Mouse (Mus musculus): ENCODE results near the gene Rapgef5. TPM values are rescaled to one million over a fixed set of nuclear protein-coding genes. Genes with fewer than 3 reads are reported as not detected.

Rapgef5 gene
- total RNA-seq (2012; rRNA removed) = 9.9 and 13.6 TPM in 2 replicates

DNA sequence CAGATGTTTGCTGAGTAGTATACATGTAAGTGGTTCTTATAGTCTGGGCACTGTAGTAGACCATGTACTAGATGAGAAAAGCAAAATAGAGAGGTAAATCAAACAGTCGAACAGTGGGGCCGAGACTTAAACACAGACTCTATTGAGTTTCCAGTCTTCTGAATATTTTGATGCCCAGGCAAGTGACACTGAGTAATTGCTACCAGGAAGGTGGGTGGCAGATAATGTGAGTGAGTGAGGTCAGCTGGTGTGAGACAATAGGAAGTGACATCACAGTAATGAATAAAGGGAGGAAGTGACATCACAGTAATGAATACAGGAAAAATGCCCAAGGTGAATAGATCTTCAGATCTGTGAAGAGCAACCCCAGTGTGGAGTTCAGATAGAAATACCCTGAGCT, at the start of gene Rapgef5:
Gene Rapgef5, plus strand, starts transcription at position 301 of the 400 bp plus-strand sequence.
- H3K27ac ChIP-seq (ENCODE audit: insufficient read depth, low read depth, low read length, poor library complexity, severe bottlenecking) = no peak within 1 kb of the TSS
- peaks cover 0 to 2% of the 10 kb centered on the region in 2 experiments; a peak in 1 of 4 replicates for H3K4me1 ChIP-seq (ENCODE audit: control insufficient read depth in 2 of 2, insufficient read depth in 2 of 2, low read length in 2 of 2, poor library complexity in 1 of 2)
- no peak within 1 kb of the TSS for H3K9ac ChIP-seq (ENCODE audit: insufficient read depth, low read depth, low read length, poor library complexity, severe bottlenecking)
- H3K4me3 ChIP-seq (ENCODE audit: insufficient read depth in 1 of 2, low read depth in 1 of 2, low read length in 2 of 2, poor library complexity in 1 of 2, severe bottlenecking in 1 of 2) = no peak within 1 kb of the TSS
- TF ChIP-seq ZNF384 (IDR thresholded peaks at IDR 0.05; ENCODE audit: low read depth, low read length) (no peak), HCFC1 (IDR thresholded peaks at IDR 0.05; ENCODE audit: borderline replicate concordance, insufficient read depth, low read length) (no peak), ZC3H11A (IDR thresholded peaks at IDR 0.05; ENCODE audit: borderline replicate concordance, low read depth, low read length) (no peak), CHD2 (IDR thresholded peaks at IDR 0.05; ENCODE audit: low read depth, low read length) (no peak), MAFK (IDR thresholded peaks at IDR 0.05; ENCODE audit: insufficient read depth, low read depth, low read length) (no peak)
- H3K9me3 ChIP-seq (ENCODE audit: control insufficient read depth, insufficient read depth, low read depth, low read length) = no peaks in the 10 kb centered on the region
- in situ Hi-C loops (cut with MboI; ENCODE audit: low sequenced_read_pairs in 2 of 2, unreplicated experiment in 2 of 2) = no loop called here
- no peaks in the 10 kb centered on the region for H3K36me3 ChIP-seq (ENCODE audit: control insufficient read depth, insufficient read depth, low read length, poor library complexity, severe bottlenecking)
- DNase-seq (ENCODE audit: low read depth, low spot score) = no peak

DNA sequence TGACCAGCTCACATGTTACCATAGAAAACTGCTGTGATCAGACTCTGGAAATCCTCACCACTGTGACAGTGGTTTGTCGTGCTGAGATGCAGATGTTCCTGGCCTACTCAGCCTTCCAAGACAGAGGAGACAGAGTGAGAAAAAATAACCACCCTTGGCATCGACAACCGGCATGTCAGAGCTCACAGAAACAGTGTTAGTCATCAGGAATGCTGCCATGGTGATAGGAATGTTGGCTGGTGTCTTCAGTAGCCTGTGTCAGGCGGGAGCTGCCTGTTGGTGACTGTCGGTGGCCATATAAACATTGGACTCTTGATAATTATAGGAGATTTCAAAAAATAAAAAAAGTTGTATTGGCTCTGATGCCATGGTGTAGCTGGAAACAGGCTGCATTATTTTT, 48.0 kb upstream of the Rapgef5 start:
- in situ Hi-C loops (cut with MboI; ENCODE audit: low sequenced_read_pairs in 2 of 2, unreplicated experiment in 2 of 2) = no loop called here
- H3K36me3 ChIP-seq (ENCODE audit: control insufficient read depth, insufficient read depth, low read length, poor library complexity, severe bottlenecking) = no peaks in the 10 kb centered on the region
- no peaks in the 10 kb centered on the region for H3K4me1 ChIP-seq (ENCODE audit: control insufficient read depth in 2 of 2, insufficient read depth in 2 of 2, low read length in 2 of 2, poor library complexity in 1 of 2)
- H3K27ac ChIP-seq (ENCODE audit: insufficient read depth, low read depth, low read length, poor library complexity, severe bottlenecking) = no peak overlapping the region
- no peak overlapping the region for H3K9ac ChIP-seq (ENCODE audit: insufficient read depth, low read depth, low read length, poor library complexity, severe bottlenecking)
- TF ChIP-seq CHD2 (IDR thresholded peaks at IDR 0.05; ENCODE audit: low read depth, low read length) = no peak
- TF ChIP-seq ZNF384 (IDR thresholded peaks at IDR 0.05; ENCODE audit: low read depth, low read length) = no peak
- no peak for DNase-seq (ENCODE audit: low read depth, low spot score)
- no peaks in the 10 kb centered on the region for H3K9me3 ChIP-seq (ENCODE audit: control insufficient read depth, insufficient read depth, low read depth, low read length)
- H3K4me3 ChIP-seq (ENCODE audit: insufficient read depth in 1 of 2, low read depth in 1 of 2, low read length in 2 of 2, poor library complexity in 1 of 2, severe bottlenecking in 1 of 2) = no peak overlapping the region

DNA sequence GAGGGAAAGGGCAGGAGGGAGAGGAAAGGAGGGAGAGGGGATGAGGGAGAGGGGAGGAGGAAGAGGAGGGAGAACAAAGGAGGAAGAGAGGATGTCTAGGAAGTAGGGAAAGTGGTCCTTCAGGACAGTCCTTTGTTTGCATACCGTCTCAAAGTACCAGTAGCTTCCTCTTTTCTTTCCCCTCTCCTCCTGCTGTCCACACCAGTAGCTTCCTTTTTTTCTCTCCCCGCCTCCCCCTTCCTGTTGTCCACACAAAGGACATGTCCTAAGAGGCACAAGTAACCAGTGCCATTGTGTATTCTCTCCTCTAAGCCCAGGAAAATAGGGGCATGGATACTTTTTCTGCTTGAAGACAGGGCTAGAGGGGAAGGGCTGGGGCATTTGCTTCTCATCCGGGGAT, 37.3 kb upstream of the Rapgef5 start:
- Histone ChIP-seq H3K36me3 (ENCODE audit: control insufficient read depth, insufficient read depth, low read length, poor library complexity, severe bottlenecking) (no peaks in the 10 kb centered on the region), H3K9me3 (ENCODE audit: control insufficient read depth, insufficient read depth, low read depth, low read length) (no peaks in the 10 kb centered on the region), H3K4me3 (ENCODE audit: insufficient read depth in 1 of 2, low read depth in 1 of 2, low read length in 2 of 2, poor library complexity in 1 of 2, severe bottlenecking in 1 of 2) (no peak overlapping the region), H3K4me1 (ENCODE audit: control insufficient read depth in 2 of 2, insufficient read depth in 2 of 2, low read length in 2 of 2, poor library complexity in 1 of 2) (no peaks in the 10 kb centered on the region), H3K9ac (ENCODE audit: insufficient read depth, low read depth, low read length, poor library complexity, severe bottlenecking) (no peak overlapping the region), H3K27ac (ENCODE audit: insufficient read depth, low read depth, low read length, poor library complexity, severe bottlenecking) (no peak overlapping the region)
- TF ChIP-seq HCFC1 (IDR thresholded peaks at IDR 0.05; ENCODE audit: borderline replicate concordance, insufficient read depth, low read length) = no peak
- no peak for TF ChIP-seq ZC3H11A (IDR thresholded peaks at IDR 0.05; ENCODE audit: borderline replicate concordance, low read depth, low read length)
- TF ChIP-seq CHD2 (IDR thresholded peaks at IDR 0.05; ENCODE audit: low read depth, low read length) = no peak
- TF ChIP-seq MAFK (IDR thresholded peaks at IDR 0.05; ENCODE audit: insufficient read depth, low read depth, low read length) = no peak
- TF ChIP-seq ZNF384 (IDR thresholded peaks at IDR 0.05; ENCODE audit: low read depth, low read length) = no peak
- in situ Hi-C loops (cut with MboI; ENCODE audit: low sequenced_read_pairs in 2 of 2, unreplicated experiment in 2 of 2) = no loop called here
- DNase-seq (ENCODE audit: low read depth, low spot score) = no peak

DNA sequence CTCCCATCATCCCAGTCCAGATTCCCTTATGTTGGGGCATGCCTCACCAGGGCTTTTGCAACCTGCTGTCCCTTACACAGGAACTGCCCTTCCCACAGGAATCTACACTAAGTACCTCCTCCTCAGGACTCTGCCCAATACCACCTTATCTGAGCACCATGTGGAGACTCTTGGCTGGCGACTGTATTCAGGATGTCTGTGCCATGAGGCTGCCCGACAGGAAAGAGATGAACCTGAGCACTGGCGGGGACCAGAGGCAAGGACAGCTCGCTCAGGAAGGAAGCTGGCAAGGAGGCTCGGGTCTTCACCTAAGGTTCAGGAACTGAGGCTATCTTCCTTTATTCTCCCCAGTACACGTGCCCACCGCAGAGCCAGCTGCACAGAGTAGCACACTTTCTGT, 36.6 kb upstream of the Rapgef5 start:
- in situ Hi-C loops (cut with MboI; ENCODE audit: low sequenced_read_pairs in 2 of 2, unreplicated experiment in 2 of 2) = loop anchor here in 1 of 2 experiments (5.0 kb wide), 1 partner anchor 53 kb away; no protein-coding TSS in a partner anchor
- DNase-seq (ENCODE audit: low read depth, low spot score) = no peak
- H3K27ac ChIP-seq (ENCODE audit: insufficient read depth, low read depth, low read length, poor library complexity, severe bottlenecking) = no peak overlapping the region

DNA sequence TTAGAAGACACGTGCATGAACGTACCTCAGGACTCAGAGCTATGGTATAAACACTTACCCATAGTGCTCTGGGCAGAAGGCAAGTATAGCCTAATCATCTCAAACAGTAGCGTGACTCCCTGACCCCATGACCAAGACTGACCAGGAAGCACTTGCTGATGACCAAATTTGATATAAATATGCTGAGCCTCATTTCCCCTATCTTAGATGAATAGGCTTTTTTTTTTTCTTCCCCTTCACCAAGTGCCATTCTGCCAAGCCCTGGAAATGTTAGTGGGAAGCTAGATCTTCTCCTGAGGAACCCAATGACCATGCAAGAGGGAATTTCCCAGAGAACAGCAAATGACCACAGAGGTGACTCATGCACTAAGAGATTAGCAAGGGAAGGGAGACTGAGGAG, 35.3 kb upstream of the Rapgef5 start:
- Histone ChIP-seq H3K9me3 (ENCODE audit: control insufficient read depth, insufficient read depth, low read depth, low read length) (no peaks in the 10 kb centered on the region), H3K27ac (ENCODE audit: insufficient read depth, low read depth, low read length, poor library complexity, severe bottlenecking) (no peak overlapping the region), H3K36me3 (ENCODE audit: control insufficient read depth, insufficient read depth, low read length, poor library complexity, severe bottlenecking) (no peaks in the 10 kb centered on the region), H3K4me1 (ENCODE audit: control insufficient read depth in 2 of 2, insufficient read depth in 2 of 2, low read length in 2 of 2, poor library complexity in 1 of 2) (no peaks in the 10 kb centered on the region), H3K9ac (ENCODE audit: insufficient read depth, low read depth, low read length, poor library complexity, severe bottlenecking) (no peak overlapping the region), H3K4me3 (ENCODE audit: insufficient read depth in 1 of 2, low read depth in 1 of 2, low read length in 2 of 2, poor library complexity in 1 of 2, severe bottlenecking in 1 of 2) (no peak overlapping the region)
- DNase-seq (ENCODE audit: low read depth, low spot score) = no peak
- no peak for TF ChIP-seq ZNF384 (IDR thresholded peaks at IDR 0.05; ENCODE audit: low read depth, low read length)
- no peak for TF ChIP-seq HCFC1 (IDR thresholded peaks at IDR 0.05; ENCODE audit: borderline replicate concordance, insufficient read depth, low read length)
- TF ChIP-seq CHD2 (IDR thresholded peaks at IDR 0.05; ENCODE audit: low read depth, low read length) = no peak
- TF ChIP-seq MAFK (IDR thresholded peaks at IDR 0.05; ENCODE audit: insufficient read depth, low read depth, low read length) = no peak
- no peak for TF ChIP-seq ZC3H11A (IDR thresholded peaks at IDR 0.05; ENCODE audit: borderline replicate concordance, low read depth, low read length)
- in situ Hi-C loops (cut with MboI; ENCODE audit: low sequenced_read_pairs in 2 of 2, unreplicated experiment in 2 of 2) = loop anchor here in 1 of 2 experiments (5.0 kb wide), 1 partner anchor 51 kb away; no protein-coding TSS in a partner anchor

More for the DNA sequence above, 36.6 kb upstream of the Rapgef5 start:
- H3K4me1 ChIP-seq (ENCODE audit: control insufficient read depth in 2 of 2, insufficient read depth in 2 of 2, low read length in 2 of 2, poor library complexity in 1 of 2) = no peaks in the 10 kb centered on the region
- no peaks in the 10 kb centered on the region for H3K36me3 ChIP-seq (ENCODE audit: control insufficient read depth, insufficient read depth, low read length, poor library complexity, severe bottlenecking)
- no peak for TF ChIP-seq HCFC1 (IDR thresholded peaks at IDR 0.05; ENCODE audit: borderline replicate concordance, insufficient read depth, low read length)
- no peak for TF ChIP-seq MAFK (IDR thresholded peaks at IDR 0.05; ENCODE audit: insufficient read depth, low read depth, low read length)
- TF ChIP-seq CHD2 (IDR thresholded peaks at IDR 0.05; ENCODE audit: low read depth, low read length) = no peak
- TF ChIP-seq ZNF384 (IDR thresholded peaks at IDR 0.05; ENCODE audit: low read depth, low read length) = no peak
- TF ChIP-seq ZC3H11A (IDR thresholded peaks at IDR 0.05; ENCODE audit: borderline replicate concordance, low read depth, low read length) = no peak
- H3K9ac ChIP-seq (ENCODE audit: insufficient read depth, low read depth, low read length, poor library complexity, severe bottlenecking) = no peak overlapping the region
- no peak overlapping the region for H3K4me3 ChIP-seq (ENCODE audit: insufficient read depth in 1 of 2, low read depth in 1 of 2, low read length in 2 of 2, poor library complexity in 1 of 2, severe bottlenecking in 1 of 2)
- H3K9me3 ChIP-seq (ENCODE audit: control insufficient read depth, insufficient read depth, low read depth, low read length) = no peaks in the 10 kb centered on the region
